15 mouse cellular contexts compared by ENCODE assay signal in the genomic region with DNA sequence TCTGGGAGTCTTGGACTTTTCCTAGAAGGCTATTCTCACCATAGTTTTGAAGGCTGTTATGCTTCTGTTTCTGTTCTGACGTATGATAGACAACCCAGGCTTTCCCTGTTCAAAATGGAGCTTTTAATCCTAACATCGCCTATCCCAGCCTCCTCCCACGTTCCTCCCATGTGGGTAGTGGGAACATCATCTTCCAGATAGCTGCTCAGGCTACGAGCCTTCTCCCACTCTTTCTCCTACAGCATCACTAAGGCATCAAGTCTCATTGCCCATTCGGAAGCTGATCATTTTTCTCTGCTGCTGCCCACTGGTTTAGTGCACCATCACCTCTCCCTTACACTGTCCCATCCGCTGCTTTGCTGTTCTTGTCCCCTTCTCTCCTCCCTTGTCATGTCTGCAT. TPM values are rescaled to one million over a fixed set of nuclear protein-coding genes. Genes with fewer than 3 reads are reported as not detected.
"Had no signal": no experiment of that assay in that cellular context is flagged by ENCODE, and none has a peak within 500 bp of the region (broad histone marks: within the 10 kb centered on the region; RNA-seq: fewer than 3 reads in every experiment).

No protein-coding gene starts in this region.

- H3K4me3 ChIP-seq: hindbrain, embryonic 15.5 days; kidney, embryonic 15.5 days; limb, embryonic 13.5 days; midbrain, embryonic 12.5 days; neural tube, embryonic 13.5 days; stomach, embryonic 15.5 days had no signal

- ATAC-seq: intestine, embryonic 16.5 days; midbrain, embryonic 16.5 days had no signal

- H3K27ac ChIP-seq: hindbrain, embryonic 15.5 days; kidney, embryonic 15.5 days; limb, embryonic 13.5 days; liver, embryonic 14.5 days; midbrain, embryonic 12.5 days; neural tube, embryonic 13.5 days; stomach, embryonic 15.5 days had no signal

- DNase-seq: kidney, adult 2 months; kidney, postnatal 14 days; lung, adult 18-20 months; thymus, adult 2 months; thymus, postnatal 36 days had no signal

RNA-seq across cellular contexts. Expression of gene Adam23, which starts 14.2 kb away (rescaled TPM):
- total RNA-seq: megakaryocyte-erythroid progenitor cell, adult 5-6 weeks had no signal
